Mouse (Mus musculus) CH12.LX (cell line): ENCODE measurements around the gene Pkn2.

Experiments
- CTCF ChIP-seq, 2 experiments: IDR thresholded peaks in 1 of 2; conservative IDR thresholded peaks in 1 of 2; 2 replicates each; pipeline ENCODE4 v1.5.1; 2011 to 2012; ENCODE audit warnings: low read depth in 2 of 2, low read length in 2 of 2, improper control_type of control experiment in 1 of 2, inconsistent platforms in 1 of 2, mild to moderate bottlenecking in 1 of 2, moderate library complexity in 1 of 2
- JUND ChIP-seq: conservative IDR thresholded peaks from 2 replicates; pipeline ENCODE4 v1.6.1; 2011; ENCODE audit warnings: low read depth, low read length, improper control_type of control experiment
- KAT2A ChIP-seq: IDR thresholded peaks from 2 replicates; pipeline ENCODE4 v1.6.1; 2012; ENCODE audit warnings: low read length, improper control_type of control experiment, inconsistent platforms; ENCODE audit not compliant: insufficient replicate concordance
- MAZ ChIP-seq: IDR thresholded peaks from 2 replicates; pipeline ENCODE4 v1.6.1; 2012; ENCODE audit warnings: low read depth, mild to moderate bottlenecking, inconsistent platforms, low read length, improper control_type of control experiment, moderate library complexity
- MYC ChIP-seq: IDR thresholded peaks from 2 replicates; pipeline ENCODE4 v1.6.1; 2011; ENCODE audit warnings: low read depth, mild to moderate bottlenecking, improper control_type of control experiment, low read length
- POLR2A ChIP-seq: IDR thresholded peaks from 2 replicates; pipeline ENCODE4 v1.6.1; 2011; ENCODE audit warnings: low read depth, mild to moderate bottlenecking, improper control_type of control experiment, low read length
- POLR2AphosphoS2 ChIP-seq: IDR thresholded peaks from 2 replicates; pipeline ENCODE4 v1.6.1; 2011; ENCODE audit warnings: low read depth, low read length, improper control_type of control experiment
- RAD21 ChIP-seq: IDR thresholded peaks from 2 replicates; pipeline ENCODE4 v1.6.1; 2011; ENCODE audit warnings: low read depth, mild to moderate bottlenecking, low read length, improper control_type of control experiment, moderate library complexity
- TBP ChIP-seq: conservative IDR thresholded peaks from 2 replicates; pipeline ENCODE4 v1.6.1; 2011; ENCODE audit warnings: low read depth, low read length, improper control_type of control experiment
- USF2 ChIP-seq: conservative IDR thresholded peaks from 2 replicates; pipeline ENCODE4 v1.6.1; 2011; ENCODE audit warnings: low read depth, low read length, improper control_type of control experiment

DNA sequence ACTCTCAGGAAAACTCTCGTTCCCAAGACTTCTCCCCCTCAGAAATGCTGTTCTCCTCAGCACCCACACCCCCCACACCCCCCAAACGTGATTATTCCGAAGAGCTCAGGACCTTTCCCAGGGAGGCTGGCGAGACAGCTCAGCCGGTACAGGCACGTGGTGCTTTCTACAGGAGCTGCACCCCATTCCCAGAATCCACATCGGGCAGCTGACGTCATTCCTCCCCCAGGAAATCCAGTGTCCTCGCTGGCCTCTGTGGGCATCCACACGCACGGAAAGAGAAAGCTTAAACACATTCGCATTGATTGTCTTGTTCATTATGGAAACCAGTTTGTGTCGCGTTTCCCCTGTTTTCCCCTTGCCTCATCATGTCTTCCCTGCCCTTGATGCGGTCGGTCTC, 132.7 kb downstream of the Pkn2 start:
- TF ChIP-seq CTCF (conservative IDR thresholded peaks at IDR 0.05 in 1 of 2, IDR thresholded peaks at IDR 0.05 in 1 of 2; ENCODE audit: low read depth in 2 of 2, low read length in 2 of 2) (no peak), POLR2A (no peak), POLR2AphosphoS2 (no peak), KAT2A (no peak), TBP (no peak), MAZ (no peak), MYC (no peak), JUND (no peak), USF2 (no peak), RAD21 (no peak)
